8 mouse cellular contexts compared by ENCODE assay signal in the genomic region with DNA sequence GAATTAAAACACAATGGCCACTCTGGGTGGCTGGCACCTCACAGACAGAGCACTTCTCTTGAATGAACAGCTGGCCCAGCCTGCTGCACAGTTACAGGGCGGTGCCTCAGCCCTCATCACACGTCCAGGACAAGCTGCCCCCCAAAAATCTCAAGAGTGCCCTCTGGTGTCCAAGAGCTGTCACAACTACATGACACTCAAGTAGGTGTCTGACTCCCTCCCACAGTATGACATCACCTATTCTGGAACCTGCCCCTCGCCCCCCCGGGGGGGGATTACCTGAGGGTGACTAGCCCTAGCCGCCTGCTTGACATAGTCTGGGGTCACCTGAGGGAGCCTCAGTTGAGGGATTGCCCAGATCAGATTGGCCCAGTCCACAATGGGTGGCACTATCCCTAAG. TPM values are rescaled to one million over a fixed set of nuclear protein-coding genes. Genes with fewer than 3 reads are reported as not detected.
DNase-seq lines count a peak whose midpoint lies in the region; ATAC-seq and TF ChIP-seq lines count a peak whose summit lies in the region.

No protein-coding gene starts in this region.

- peaks cover 5% of the 10 kb centered on the region; the same call in 1 of the 2 replicates for H3K4me1 ChIP-seq in embryonic facial prominence, embryonic 14.5 days (ENCODE audit: control insufficient read depth, insufficient read depth, low read length)
- H3K4me1 ChIP-seq in heart, embryonic 10.5 days = no peaks in the 10 kb centered on the region
- H3K4me1 ChIP-seq in liver, postnatal 0 days (ENCODE audit: insufficient read depth) = peaks cover 6% of the 10 kb centered on the region; the same call in 1 of the 2 replicates

- DNase-seq in CD4-positive, CD25-positive, alpha-beta regulatory T cell, adult 2 months (ENCODE audit: low read depth, low spot score) = peak; percentile 79
- DNase-seq in adrenal gland, adult 8-10 months = peak; percentile 52
- DNase-seq in embryonic facial prominence, embryonic 14.5 days (ENCODE audit: low spot score) = peak; percentile 65
- peak; percentile 85 for DNase-seq in heart, embryonic 10.5 days (ENCODE audit: low spot score)
- peak; percentile 75 for DNase-seq in kidney, postnatal 14 days
- peak; percentile 79 for DNase-seq in liver, postnatal 0 days
- DNase-seq in retina, adult 2 months (ENCODE audit: low read depth, low spot score) = peak; percentile 38
- DNase-seq in thymus, postnatal 25 days = peak; percentile 76

- ATAC-seq in embryonic facial prominence, embryonic 14.5 days (ENCODE audit: low read depth) = peak; percentile 39; the same call in 1 of the 2 replicates
- peak; percentile 76 for ATAC-seq in liver, postnatal 0 days

- TF ChIP-seq EP300 in liver, postnatal 0 days (IDR thresholded peaks at IDR 0.05; ENCODE audit: low read depth) = no peak

- H3K4me2 ChIP-seq in embryonic facial prominence, embryonic 14.5 days (ENCODE audit: low read depth, low read length) = no peak overlapping the region
- no peak overlapping the region for H3K4me2 ChIP-seq in liver, postnatal 0 days (ENCODE audit: low read depth, low read length)

- TF ChIP-seq CTCF in liver, postnatal 0 days (IDR thresholded peaks at IDR 0.05; ENCODE audit: low read depth) = peak; percentile 92

- H3K27ac ChIP-seq in embryonic facial prominence, embryonic 14.5 days (replicated peaks; ENCODE audit: low read depth, low read length) = no peak overlapping the region
- no peak overlapping the region for H3K27ac ChIP-seq in heart, embryonic 10.5 days
- H3K27ac ChIP-seq in liver, postnatal 0 days (ENCODE audit: low read depth) = no peak overlapping the region

- no peaks in the 10 kb centered on the region for H3K27me3 ChIP-seq in embryonic facial prominence, embryonic 14.5 days (replicated peaks; ENCODE audit: control insufficient read depth, insufficient read depth, low read length)
- no peaks in the 10 kb centered on the region for H3K27me3 ChIP-seq in heart, embryonic 10.5 days (ENCODE audit: insufficient read depth, poor library complexity, severe bottlenecking)
- no peaks in the 10 kb centered on the region for H3K27me3 ChIP-seq in liver, postnatal 0 days (ENCODE audit: insufficient read depth, low read length)

- no peak overlapping the region for H3K4me3 ChIP-seq in embryonic facial prominence, embryonic 14.5 days (ENCODE audit: low read depth, low read length)
- H3K4me3 ChIP-seq in heart, embryonic 10.5 days = no peak overlapping the region
- no peak overlapping the region for H3K4me3 ChIP-seq in liver, postnatal 0 days (ENCODE audit: low read depth, low read length)

- 20% methylated on average over 5 of the region's 5 CpGs for WGBS in embryonic facial prominence, embryonic 14.5 days
- WGBS in heart, embryonic 10.5 days = 17% methylated on average over 5 of the region's 5 CpGs
- 10% methylated on average over 5 of the region's 5 CpGs for WGBS in liver, postnatal 0 days (ENCODE audit: insufficient replicate concordance)

- H3K9ac ChIP-seq in embryonic facial prominence, embryonic 14.5 days (ENCODE audit: low read depth, low read length) = no peak overlapping the region
- H3K9ac ChIP-seq in liver, postnatal 0 days (replicated peaks) = no peak overlapping the region

- no peaks in the 10 kb centered on the region for H3K9me3 ChIP-seq in embryonic facial prominence, embryonic 14.5 days (ENCODE audit: control insufficient read depth, low read length)
- no peaks in the 10 kb centered on the region for H3K9me3 ChIP-seq in heart, embryonic 10.5 days
- H3K9me3 ChIP-seq in liver, postnatal 0 days (ENCODE audit: low read length) = no peaks in the 10 kb centered on the region

- H3K36me3 ChIP-seq in embryonic facial prominence, embryonic 14.5 days (ENCODE audit: control insufficient read depth, insufficient read depth, low read length) = no peaks in the 10 kb centered on the region
- no peaks in the 10 kb centered on the region for H3K36me3 ChIP-seq in heart, embryonic 10.5 days
- H3K36me3 ChIP-seq in liver, postnatal 0 days (replicated peaks; ENCODE audit: insufficient read depth, low read length) = no peaks in the 10 kb centered on the region

RNA-seq across cellular contexts. Expression of gene Ahctf1, which starts 41.4 kb away (rescaled TPM):
- total RNA-seq in adrenal gland, adult 8-10 months (2022) = 10 to 100 TPM; 34.5 to 49.3 (median 40.6) TPM
- 27.3 and 27.9 TPM in 2 replicates for polyA plus RNA-seq in embryonic facial prominence, embryonic 14.5 days (2014; fragmentation: Nextera tagmentation; extraction: Ambion mirVana)
- 21.6 and 30.2 TPM in 2 replicates for polyA plus RNA-seq in heart, embryonic 10.5 days (2016; fragmentation: Nextera tagmentation; extraction: Ambion mirVana)
- 8.1 and 9.2 TPM in 2 replicates for polyA plus RNA-seq in liver, postnatal 0 days (2015; fragmentation: Nextera tagmentation; extraction: Ambion mirVana)

RNA-seq across cellular contexts. Expression of gene Gm10518, which starts 41.7 kb away (rescaled TPM):
- not detected for total RNA-seq in adrenal gland, adult 8-10 months (2022)
- not detected in 2 replicates for polyA plus RNA-seq in embryonic facial prominence, embryonic 14.5 days (2014; fragmentation: Nextera tagmentation; extraction: Ambion mirVana)
- 0.18 and 0.25 TPM in 2 replicates for polyA plus RNA-seq in heart, embryonic 10.5 days (2016; fragmentation: Nextera tagmentation; extraction: Ambion mirVana)
- polyA plus RNA-seq in liver, postnatal 0 days (2015; fragmentation: Nextera tagmentation; extraction: Ambion mirVana) = 0.09 TPM in 1 of 2 replicates, not detected in the other
